Mouse (Mus musculus): ENCODE data around the gene Tas2r135. TPM values are rescaled to one million over a fixed set of nuclear protein-coding genes. Genes with fewer than 3 reads are reported as not detected.

Gene Tas2r135
- polyA plus RNA-seq, 1 experiment = not detected

- TF ChIP-seq FLI1 (IDR thresholded peaks at IDR 0.05; ENCODE audit: low read length) (no peak), GATA1 (IDR thresholded peaks at IDR 0.05; ENCODE audit: borderline replicate concordance, low read length) (no peak)
- no peaks in the 10 kb centered on the region for H3K9me3 ChIP-seq
- H3K4me3 ChIP-seq (replicated peaks) = no peak overlapping the region
- H3K4me1 ChIP-seq = peaks cover 20% of the 10 kb centered on the region
- H3K27me3 ChIP-seq (replicated peaks) = peaks cover 4% of the 10 kb centered on the region
- H3K36me3 ChIP-seq (replicated peaks; ENCODE audit: low read length) = no peaks in the 10 kb centered on the region
These were observed 21.9 kb upstream of the Tas2r135 start for GRCm38 (mm10) chr6:42383360-42383759.

GRCm38 (mm10) chr6:42385635-42386034 is 19.6 kb upstream of the Tas2r135 start:
- Histone ChIP-seq H3K36me3 (replicated peaks; ENCODE audit: low read length) (no peaks in the 10 kb centered on the region), H3K9me3 (no peaks in the 10 kb centered on the region), H3K4me3 (replicated peaks) (no peak overlapping the region), H3K4me1 (peaks cover 17% of the 10 kb centered on the region), H3K27me3 (replicated peaks) (peaks cover 4% of the 10 kb centered on the region)
- TF ChIP-seq GATA1 (IDR thresholded peaks at IDR 0.05; ENCODE audit: borderline replicate concordance, low read length) (no peak), FLI1 (IDR thresholded peaks at IDR 0.05; ENCODE audit: low read length) (no peak)

- TF ChIP-seq FLI1 (IDR thresholded peaks at IDR 0.05; ENCODE audit: low read length) (no peak), GATA1 (IDR thresholded peaks at IDR 0.05; ENCODE audit: borderline replicate concordance, low read length) (no peak)
- Histone ChIP-seq H3K4me1 (peaks cover 11% of the 10 kb centered on the region), H3K4me3 (replicated peaks) (no peak overlapping the region), H3K9me3 (no peaks in the 10 kb centered on the region), H3K36me3 (replicated peaks; ENCODE audit: low read length) (no peaks in the 10 kb centered on the region), H3K27me3 (replicated peaks) (peaks cover 3% of the 10 kb centered on the region)
These were observed 13.4 kb upstream of the Tas2r135 start for GRCm38 (mm10) chr6:42391796-42392330.

GRCm38 (mm10) chr6:42395960-42396809 is 9.0 kb upstream of the Tas2r135 start:
- Histone ChIP-seq H3K9me3 (no peaks in the 10 kb centered on the region), H3K4me1 (peaks cover 20% of the 10 kb centered on the region), H3K27me3 (replicated peaks) (peaks cover 3% of the 10 kb centered on the region)

GRCm38 (mm10) chr6:42397041-42397657 is 8.1 kb upstream of the Tas2r135 start:
- Histone ChIP-seq H3K27me3 (replicated peaks) (peaks cover 3% of the 10 kb centered on the region), H3K4me1 (peaks cover 16% of the 10 kb centered on the region), H3K4me3 (replicated peaks) (no peak overlapping the region), H3K9me3 (no peaks in the 10 kb centered on the region), H3K36me3 (replicated peaks; ENCODE audit: low read length) (no peaks in the 10 kb centered on the region)
- TF ChIP-seq GATA1 (IDR thresholded peaks at IDR 0.05; ENCODE audit: borderline replicate concordance, low read length) (no peak), FLI1 (IDR thresholded peaks at IDR 0.05; ENCODE audit: low read length) (no peak)

More at GRCm38 (mm10) chr6:42395960-42396809, 9.0 kb upstream of the Tas2r135 start:
- H3K4me3 ChIP-seq (replicated peaks) = peak overlapping the region; percentile 51
- TF ChIP-seq GATA1 (IDR thresholded peaks at IDR 0.05; ENCODE audit: borderline replicate concordance, low read length) (no peak), FLI1 (IDR thresholded peaks at IDR 0.05; ENCODE audit: low read length) (no peak)
- H3K36me3 ChIP-seq (replicated peaks; ENCODE audit: low read length) = no peaks in the 10 kb centered on the region

GRCm38 (mm10) chr6:42398285-42398684 is 6.9 kb upstream of the Tas2r135 start:
- Histone ChIP-seq H3K9me3 (no peaks in the 10 kb centered on the region), H3K36me3 (replicated peaks; ENCODE audit: low read length) (no peaks in the 10 kb centered on the region), H3K4me1 (peaks cover 16% of the 10 kb centered on the region), H3K27me3 (replicated peaks) (peaks cover 3% of the 10 kb centered on the region), H3K4me3 (replicated peaks) (no peak overlapping the region)
- TF ChIP-seq GATA1 (IDR thresholded peaks at IDR 0.05; ENCODE audit: borderline replicate concordance, low read length) = no peak

- H3K27me3 ChIP-seq (replicated peaks) = no peaks in the 10 kb centered on the region
- peaks cover 16% of the 10 kb centered on the region for H3K4me1 ChIP-seq
- H3K36me3 ChIP-seq (replicated peaks; ENCODE audit: low read length) = no peaks in the 10 kb centered on the region
- no peak overlapping the region for H3K4me3 ChIP-seq (replicated peaks)
- H3K9me3 ChIP-seq = no peaks in the 10 kb centered on the region
- TF ChIP-seq GATA1 (IDR thresholded peaks at IDR 0.05; ENCODE audit: borderline replicate concordance, low read length) (no peak), FLI1 (IDR thresholded peaks at IDR 0.05; ENCODE audit: low read length) (no peak)
These were observed 6.2 kb upstream of the Tas2r135 start for GRCm38 (mm10) chr6:42398998-42399397.

GRCm38 (mm10) chr6:42399938-42400337 is 5.3 kb upstream of the Tas2r135 start, which contains the start of gene Tas2r143:
Gene Tas2r143 (plus strand): TSS chr6:42400238.
- no peak within 1 kb of the TSS for H3K4me3 ChIP-seq (replicated peaks)
- H3K9me3 ChIP-seq = no peaks in the 10 kb centered on the region
- H3K4me1 ChIP-seq = peaks cover 16% of the 10 kb centered on the region
- no peak for TF ChIP-seq FLI1 (IDR thresholded peaks at IDR 0.05; ENCODE audit: low read length)
- no peak for TF ChIP-seq GATA1 (IDR thresholded peaks at IDR 0.05; ENCODE audit: borderline replicate concordance, low read length)
- H3K27me3 ChIP-seq (replicated peaks) = no peaks in the 10 kb centered on the region
- H3K36me3 ChIP-seq (replicated peaks; ENCODE audit: low read length) = no peaks in the 10 kb centered on the region

GRCm38 (mm10) chr6:42419443-42419842 is 14.2 kb downstream of the Tas2r135 start:
- H3K4me3 ChIP-seq (replicated peaks) = no peak overlapping the region
- H3K9me3 ChIP-seq = no peaks in the 10 kb centered on the region
- TF ChIP-seq FLI1 (IDR thresholded peaks at IDR 0.05; ENCODE audit: low read length) (no peak), GATA1 (IDR thresholded peaks at IDR 0.05; ENCODE audit: borderline replicate concordance, low read length) (no peak)
- no peaks in the 10 kb centered on the region for H3K4me1 ChIP-seq
- H3K27me3 ChIP-seq (replicated peaks) = no peaks in the 10 kb centered on the region
- no peaks in the 10 kb centered on the region for H3K36me3 ChIP-seq (replicated peaks; ENCODE audit: low read length)

- Histone ChIP-seq H3K36me3 (replicated peaks; ENCODE audit: low read length) (no peaks in the 10 kb centered on the region), H3K9me3 (no peaks in the 10 kb centered on the region), H3K27me3 (replicated peaks) (no peaks in the 10 kb centered on the region), H3K4me3 (replicated peaks) (no peak overlapping the region), H3K4me1 (no peaks in the 10 kb centered on the region)
- TF ChIP-seq FLI1 (IDR thresholded peaks at IDR 0.05; ENCODE audit: low read length) = no peak
- TF ChIP-seq GATA1 (IDR thresholded peaks at IDR 0.05; ENCODE audit: borderline replicate concordance, low read length) = no peak
These were observed 16.2 kb downstream of the Tas2r135 start for GRCm38 (mm10) chr6:42421439-42421838.
